Mouse (Mus musculus) liver, postnatal 0 days (tissue): ENCODE measurements around the gene Pdik1l.

Experiments
- CTCF ChIP-seq: sonication (generic); IDR thresholded peaks from 2 replicates; pipeline ENCODE4 v1.5.1; 2016; ENCODE audit warnings: antibody characterized with exemption, low read depth
- EP300 ChIP-seq: IDR thresholded peaks from 2 replicates; pipeline ENCODE4 v1.6.1; 2016; ENCODE audit warnings: antibody characterized with exemption, low read depth, mild to moderate bottlenecking

GRCm38 (mm10) chr4:134250930-134251240 is 36.8 kb downstream of the Pdik1l start:
- TF ChIP-seq CTCF (no peak), EP300 (no peak)
